Mouse (Mus musculus): ENCODE data around the gene Slc4a5. TPM values are rescaled to one million over a fixed set of nuclear protein-coding genes. Genes with fewer than 3 reads are reported as not detected.
A peak's percentile ranks its signal among the peaks of the same experiment; 100 is the strongest.
"Not testable (repeated sequence)": the region's sequence is repeated elsewhere in the genome, so short reads cannot be mapped to it uniquely, and the experiment has no call there.

The Slc4a5 gene
- total RNA-seq, 2 experiments from 2014 or later: 0.43 to 1.2 TPM

GRCm38 (mm10) chr6:83345285-83345684 lies 125.7 kb downstream of the Slc4a5 start:
- ATAC-seq (replicated peaks; ENCODE audit: low FRiP score, poor library complexity, severe bottlenecking): not testable (repeated sequence)

- ATAC-seq (replicated peaks; ENCODE audit: low FRiP score, poor library complexity, severe bottlenecking): no peak
Observed at GRCm38 (mm10) chr6:83347916-83348315, 128.3 kb downstream of the Slc4a5 start.

- ATAC-seq (replicated peaks; ENCODE audit: low FRiP score, poor library complexity, severe bottlenecking): peak; percentile 1; the same call in 1 of the 2 replicates
Observed at GRCm38 (mm10) chr6:83348873-83349272, 129.2 kb downstream of the Slc4a5 start, which contains the start of gene Bola3. TSS of gene Bola3 (plus strand) at chr6:83349147.

GRCm38 (mm10) chr6:83349274-83349958 lies 129.8 kb downstream of the Slc4a5 start:
- peak; percentile 73 for ATAC-seq (replicated peaks; ENCODE audit: low FRiP score, poor library complexity, severe bottlenecking)

- ATAC-seq (replicated peaks; ENCODE audit: low FRiP score, poor library complexity, severe bottlenecking): no peak
Observed at GRCm38 (mm10) chr6:83350172-83350571, 130.5 kb downstream of the Slc4a5 start.

- no peak for ATAC-seq (replicated peaks; ENCODE audit: low FRiP score, poor library complexity, severe bottlenecking)
Observed at GRCm38 (mm10) chr6:83350851-83351405, 131.3 kb downstream of the Slc4a5 start.

- ATAC-seq (replicated peaks; ENCODE audit: low FRiP score, poor library complexity, severe bottlenecking): peak; percentile 76
Observed at GRCm38 (mm10) chr6:83351490-83352160, 132.0 kb downstream of the Slc4a5 start.

- no peak for ATAC-seq (replicated peaks; ENCODE audit: low FRiP score, poor library complexity, severe bottlenecking)
Observed at GRCm38 (mm10) chr6:83352666-83353410, 133.2 kb downstream of the Slc4a5 start.

Other genes starting within 250 kb of the Slc4a5 start
- 11.3 and 19.4 TPM in 2 replicates for gene Dok1, start 186.4 kb upstream of the Slc4a5 start, total RNA-seq (2015; ENCODE audit: low replicate concordance)
- gene Dok1, start 186.4 kb upstream of the Slc4a5 start, total RNA-seq (2017; ENCODE audit: low replicate concordance): 23.9 and 24.7 TPM in 2 replicates
- gene Loxl3, start 185.7 kb upstream of the Slc4a5 start, total RNA-seq (2015; ENCODE audit: low replicate concordance): 1.5 and 2.9 TPM in 2 replicates
- gene Loxl3, start 185.7 kb upstream of the Slc4a5 start, total RNA-seq (2017; ENCODE audit: low replicate concordance): 3.2 and 3.6 TPM in 2 replicates
- 197 and 242 TPM in 2 replicates for gene Aup1, start 165.3 kb upstream of the Slc4a5 start, total RNA-seq (2015; ENCODE audit: low replicate concordance)
- 212 and 218 TPM in 2 replicates for gene Aup1, start 165.3 kb upstream of the Slc4a5 start, total RNA-seq (2017; ENCODE audit: low replicate concordance)
- 69.4 and 97.8 TPM in 2 replicates for gene Htra2, start 164.6 kb upstream of the Slc4a5 start, total RNA-seq (2015; ENCODE audit: low replicate concordance)
- 41.9 and 57.7 TPM in 2 replicates for gene Htra2, start 164.6 kb upstream of the Slc4a5 start, total RNA-seq (2017; ENCODE audit: low replicate concordance)
- 1.7 and 3.5 TPM in 2 replicates for gene Dqx1, start 162.0 kb upstream of the Slc4a5 start, total RNA-seq (2015; ENCODE audit: low replicate concordance)
- gene Dqx1, start 162.0 kb upstream of the Slc4a5 start, total RNA-seq (2017; ENCODE audit: low replicate concordance): 4.2 and 6.7 TPM in 2 replicates
- not detected in 2 replicates for gene Tlx2, start 149.5 kb upstream of the Slc4a5 start, total RNA-seq (2015; ENCODE audit: low replicate concordance)
- gene Tlx2, start 149.5 kb upstream of the Slc4a5 start, total RNA-seq (2017; ENCODE audit: low replicate concordance): not detected in 2 replicates
- 19.8 and 29.7 TPM in 2 replicates for gene Pcgf1, start 142.0 kb upstream of the Slc4a5 start, total RNA-seq (2015; ENCODE audit: low replicate concordance)
- gene Pcgf1, start 142.0 kb upstream of the Slc4a5 start, total RNA-seq (2017; ENCODE audit: low replicate concordance): 11.0 and 18.1 TPM in 2 replicates
- gene Lbx2, start 133.5 kb upstream of the Slc4a5 start, total RNA-seq (2015; ENCODE audit: low replicate concordance): not detected in 2 replicates
- gene Lbx2, start 133.5 kb upstream of the Slc4a5 start, total RNA-seq (2017; ENCODE audit: low replicate concordance): not detected in 2 replicates
- not detected in 2 replicates for gene Ccdc142, start 118.2 kb upstream of the Slc4a5 start, total RNA-seq (2015; ENCODE audit: low replicate concordance)
- gene Ccdc142, start 118.2 kb upstream of the Slc4a5 start, total RNA-seq (2017; ENCODE audit: low replicate concordance): 0.98 TPM in 1 of 2 replicates, not detected in the other
- gene Gm42688, start 118.2 kb upstream of the Slc4a5 start, total RNA-seq (2015; ENCODE audit: low replicate concordance): 0.19 TPM in 1 of 2 replicates, not detected in the other
- gene Gm42688, start 118.2 kb upstream of the Slc4a5 start, total RNA-seq (2017; ENCODE audit: low replicate concordance): 0.94 TPM in 1 of 2 replicates, not detected in the other
- 21.7 and 33.9 TPM in 2 replicates for gene Mrpl53, start 110.8 kb upstream of the Slc4a5 start, total RNA-seq (2015; ENCODE audit: low replicate concordance)
- gene Mrpl53, start 110.8 kb upstream of the Slc4a5 start, total RNA-seq (2017; ENCODE audit: low replicate concordance): 6.6 and 14.8 TPM in 2 replicates
- 5.8 and 11.3 TPM in 2 replicates for gene Mogs, start 104.3 kb upstream of the Slc4a5 start, total RNA-seq (2015; ENCODE audit: low replicate concordance)
- gene Mogs, start 104.3 kb upstream of the Slc4a5 start, total RNA-seq (2017; ENCODE audit: low replicate concordance): 13.8 and 18.5 TPM in 2 replicates
- 7.1 and 18.8 TPM in 2 replicates for gene Wbp1, start 98.3 kb upstream of the Slc4a5 start, total RNA-seq (2015; ENCODE audit: low replicate concordance)
- 18.3 and 42.2 TPM in 2 replicates for gene Wbp1, start 98.3 kb upstream of the Slc4a5 start, total RNA-seq (2017; ENCODE audit: low replicate concordance)
- 0.77 and 5.2 TPM in 2 replicates for gene Ino80b, start 94.4 kb upstream of the Slc4a5 start, total RNA-seq (2015; ENCODE audit: low replicate concordance)
- gene Ino80b, start 94.4 kb upstream of the Slc4a5 start, total RNA-seq (2017; ENCODE audit: low replicate concordance): 19.2 and 25.0 TPM in 2 replicates
- gene Rtkn, start 84.4 kb upstream of the Slc4a5 start, total RNA-seq (2015; ENCODE audit: low replicate concordance): 0.63 TPM in 1 of 2 replicates, not detected in the other
- gene Rtkn, start 84.4 kb upstream of the Slc4a5 start, total RNA-seq (2017; ENCODE audit: low replicate concordance): not detected in 2 replicates
- not detected in 2 replicates for gene Wdr54, start 63.4 kb upstream of the Slc4a5 start, total RNA-seq (2015; ENCODE audit: low replicate concordance)
- 0.28 TPM in 1 of 2 replicates, not detected in the other for gene Wdr54, start 63.4 kb upstream of the Slc4a5 start, total RNA-seq (2017; ENCODE audit: low replicate concordance)
- gene 1700003E16Rik, start 63.4 kb upstream of the Slc4a5 start, total RNA-seq (2015; ENCODE audit: low replicate concordance): not detected in 2 replicates
- gene 1700003E16Rik, start 63.4 kb upstream of the Slc4a5 start, total RNA-seq (2017; ENCODE audit: low replicate concordance): not detected in 2 replicates
- gene Dctn1, start 53.9 kb upstream of the Slc4a5 start, total RNA-seq (2015; ENCODE audit: low replicate concordance): 21.7 and 21.9 TPM in 2 replicates
- 18.0 and 25.9 TPM in 2 replicates for gene Dctn1, start 53.9 kb upstream of the Slc4a5 start, total RNA-seq (2017; ENCODE audit: low replicate concordance)
- gene Mthfd2, start 106.1 kb downstream of the Slc4a5 start, total RNA-seq (2015; ENCODE audit: low replicate concordance): 13.8 and 21.1 TPM in 2 replicates
- gene Mthfd2, start 106.1 kb downstream of the Slc4a5 start, total RNA-seq (2017; ENCODE audit: low replicate concordance): 21.8 and 29.0 TPM in 2 replicates
- 51.6 and 54.6 TPM in 2 replicates for gene Mob1a, start 106.2 kb downstream of the Slc4a5 start, total RNA-seq (2015; ENCODE audit: low replicate concordance)
- gene Mob1a, start 106.2 kb downstream of the Slc4a5 start, total RNA-seq (2017; ENCODE audit: low replicate concordance): 71.1 and 78.7 TPM in 2 replicates
- 99.1 and 113 TPM in 2 replicates for gene Bola3, start 129.3 kb downstream of the Slc4a5 start, total RNA-seq (2015; ENCODE audit: low replicate concordance)
- gene Bola3, start 129.3 kb downstream of the Slc4a5 start, total RNA-seq (2017; ENCODE audit: low replicate concordance): 93.6 and 115 TPM in 2 replicates
- gene Tet3, start 239.3 kb downstream of the Slc4a5 start, total RNA-seq (2015; ENCODE audit: low replicate concordance): 29.6 and 35.1 TPM in 2 replicates
- gene Tet3, start 239.3 kb downstream of the Slc4a5 start, total RNA-seq (2017; ENCODE audit: low replicate concordance): 24.9 and 25.5 TPM in 2 replicates